Mouse (Mus musculus) adrenal gland, postnatal 36 days (tissue): ENCODE results near the gene Dstyk. TPM values are rescaled to one million over a fixed set of nuclear protein-coding genes. Genes with fewer than 3 reads are reported as not detected.

Experiments
- DNase-seq, 2 experiments: peaks; one replicate each; pipeline ENCODE4 v3.0.0; 2021; ENCODE audit warnings: mixed read lengths in 1 of 2
- total RNA-seq, 2 experiments: library from RNA; stranded (reverse); gene quantifications; 2 replicates each; pipeline ENCODE4 v1.2.3; 2021

Dstyk gene
- total RNA-seq, 2 experiments from 2014 or later, result 22.5 to 23.1 TPM

DNA sequence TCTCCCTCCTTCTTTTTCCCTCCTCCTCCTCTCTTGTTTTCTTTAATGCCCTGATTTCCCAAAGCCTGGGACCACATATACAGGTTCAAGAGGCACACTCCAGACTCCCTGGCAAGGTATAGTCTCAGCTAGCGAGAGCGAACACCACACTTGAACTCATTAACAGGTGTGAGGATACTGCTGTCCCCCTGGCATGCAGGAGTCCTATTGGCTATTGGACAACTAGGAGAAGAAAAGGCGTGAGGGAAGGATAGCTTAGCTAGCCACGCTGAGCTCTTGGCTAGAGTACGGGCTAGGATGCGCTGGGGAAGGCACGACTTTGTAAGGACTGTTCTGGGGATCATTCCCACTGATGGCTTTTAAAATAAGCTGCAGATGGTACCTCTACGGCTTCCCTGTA is 94.8 kb downstream of the Dstyk start:
- DNase-seq, result no peak

DNA sequence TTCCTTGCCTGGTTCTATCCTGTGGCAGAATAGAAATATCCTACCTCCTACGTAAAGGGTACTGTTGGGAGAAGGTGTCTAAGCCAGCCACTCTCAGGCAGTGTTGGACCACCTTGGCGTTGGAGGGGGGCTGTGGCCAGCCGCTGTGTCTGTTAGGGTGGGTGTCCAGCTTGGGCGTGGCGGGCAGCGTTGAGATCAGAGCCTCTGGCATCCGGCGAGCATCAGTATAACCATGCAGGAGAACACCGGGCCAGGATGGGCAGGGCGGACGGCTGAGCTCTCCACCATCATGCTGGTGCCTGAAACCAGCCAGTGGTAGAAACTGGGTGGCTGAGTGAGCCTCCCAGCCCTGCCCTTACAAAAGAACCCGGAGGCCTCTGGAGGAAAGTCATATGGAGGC is 98.0 kb downstream of the Dstyk start:
- no peak for DNase-seq

Other genes with a start within 250 kb of the Dstyk start
- under 1 TPM; 0.33 TPM for gene Lemd1, start 226.1 kb upstream of the Dstyk start, total RNA-seq
- under 1 TPM in 1 of 2 experiments, not detected in 1; 0.07 TPM for gene AC124108.1, start 226.1 kb upstream of the Dstyk start, total RNA-seq
- gene Gm10188, start 187.8 kb upstream of the Dstyk start, total RNA-seq, result not detected
- gene Klhdc8a, start 118.9 kb upstream of the Dstyk start, total RNA-seq, result 100 to 1,000 TPM; 155 to 161 TPM
- gene Nuak2, start 101.4 kb upstream of the Dstyk start, total RNA-seq, result 1 to 10 TPM; 2.8 to 4.9 TPM
- 1 to 10 TPM; 6.1 to 9.7 TPM for gene Tmcc2, start 26.3 kb upstream of the Dstyk start, total RNA-seq
- 10 to 100 TPM; 36.5 to 39.2 TPM for gene Rbbp5, start 59.8 kb downstream of the Dstyk start, total RNA-seq
- 1 to 10 TPM; 3.1 to 3.9 TPM for gene Tmem81, start 88.7 kb downstream of the Dstyk start, total RNA-seq
- not detected for gene Cntn2, start 125.7 kb downstream of the Dstyk start, total RNA-seq